Mouse (Mus musculus) hindbrain, embryonic 13.5 days (tissue): ENCODE measurements around the gene Spata16. TPM values are rescaled to one million over a fixed set of nuclear protein-coding genes. Genes with fewer than 3 reads are reported as not detected.
A peak's percentile ranks its signal among the peaks of the same experiment; 100 is the strongest.

Source experiments
- ATAC-seq: fragments of 200-750 bp; cut with Nextera tagmentation; 2 replicates; pipeline ENCODE4 v1.8.0; 2017; ENCODE audit warnings: moderate TSS enrichment; ENCODE audit not compliant: low FRiP score
- H3K27ac ChIP-seq: fragments of 300-500 bp; sonication (generic); 2 replicates; pipeline ENCODE4 v1.5.1; 2015; ENCODE audit warnings: inconsistent platforms, mild to moderate bottlenecking, moderate library complexity
- H3K27me3 ChIP-seq: fragments of 300-500 bp; sonication (generic); 2 replicates; pipeline ENCODE4 v1.6.1; 2015; ENCODE audit warnings: mild to moderate bottlenecking, inconsistent platforms
- H3K36me3 ChIP-seq: fragments of 300-500 bp; sonication (generic); 2 replicates; pipeline ENCODE4 v1.6.1; 2015; ENCODE audit warnings: mild to moderate bottlenecking, inconsistent platforms
- H3K4me1 ChIP-seq: fragments of 300-500 bp; sonication (generic); replicated peaks from 2 replicates; pipeline ENCODE4 v1.6.1; 2015; ENCODE audit warnings: inconsistent platforms
- H3K4me2 ChIP-seq: fragments of 300-500 bp; sonication (generic); 2 replicates; pipeline ENCODE4 v1.6.1; 2015; ENCODE audit warnings: inconsistent platforms, mild to moderate bottlenecking, moderate library complexity
- H3K4me3 ChIP-seq: fragments of 300-500 bp; sonication (generic); 2 replicates; pipeline ENCODE4 v1.5.1; 2015; ENCODE audit warnings: mild to moderate bottlenecking, inconsistent platforms
- H3K9ac ChIP-seq: fragments of 300-500 bp; sonication (generic); 2 replicates; pipeline ENCODE4 v1.6.1; 2015; ENCODE audit warnings: mild to moderate bottlenecking, inconsistent platforms
- H3K9me3 ChIP-seq: fragments of 300-500 bp; sonication (generic); 2 replicates; pipeline ENCODE4 v1.6.1; 2016; ENCODE audit warnings: inconsistent platforms
- WGBS: fragments of 180-500 bp; shearing (Covaris S2); methylation state at CpG from one replicate; pipeline ENCODE4 v1.1.7; 2015; 5-methylcytosine and 5-hydroxymethylcytosine counted together
- polyA plus RNA-seq: library from polyadenylated mRNA; unstranded; fragments of >200 nt; fragmentation: Nextera tagmentation; extraction: Ambion mirVana; gene quantifications from 2 replicates; pipeline ENCODE4 v1.2.1, GENCODE M21; 2015

The Spata16 gene
- polyA plus RNA-seq, 1 experiment from 2014 or later = not detected

GRCm38 (mm10) chr3:26924212-26924611, 286.8 kb downstream of the Spata16 start:
- no peaks in the 10 kb centered on the region for H3K36me3 ChIP-seq

GRCm38 (mm10) chr3:26933079-26933478, 295.7 kb downstream of the Spata16 start:
- no peaks in the 10 kb centered on the region for H3K36me3 ChIP-seq
- 79% methylated on average over 3 of the region's 3 CpGs for WGBS
- H3K4me3 ChIP-seq = no peak overlapping the region
- H3K4me2 ChIP-seq = no peak overlapping the region
- H3K27me3 ChIP-seq = no peaks in the 10 kb centered on the region
- no peak overlapping the region for H3K27ac ChIP-seq
- ATAC-seq = peak; percentile 58
- H3K4me1 ChIP-seq = 0 out of 2 replicates have a peak, but pooled peaks cover 3% of the 10 kb centered on the region
- H3K9ac ChIP-seq = no peak overlapping the region
- H3K9me3 ChIP-seq = no peaks in the 10 kb centered on the region

More at GRCm38 (mm10) chr3:26924212-26924611, 286.8 kb downstream of the Spata16 start:
- peaks cover 9% of the 10 kb centered on the region; the same call in 1 of the 2 replicates for H3K4me1 ChIP-seq
- H3K9me3 ChIP-seq = no peaks in the 10 kb centered on the region
- H3K4me2 ChIP-seq = no peak overlapping the region
- 31% methylated on average over 3 of the region's 3 CpGs for WGBS
- H3K4me3 ChIP-seq = no peak overlapping the region
- no peaks in the 10 kb centered on the region for H3K27me3 ChIP-seq
- peak; percentile 69 for ATAC-seq
- no peak overlapping the region for H3K27ac ChIP-seq
- H3K9ac ChIP-seq = no peak overlapping the region

GRCm38 (mm10) chr3:26936897-26937590, 299.6 kb downstream of the Spata16 start:
- Histone ChIP-seq H3K4me3 (0 out of 2 replicates have a peak overlapping the region, but pooled peaks have one; percentile 6), H3K4me1 (0 out of 2 replicates have a peak, but pooled peaks cover 3% of the 10 kb centered on the region), H3K4me2 (peak overlapping the region; percentile 43), H3K36me3 (no peaks in the 10 kb centered on the region), H3K9me3 (no peaks in the 10 kb centered on the region), H3K27ac (no peak overlapping the region), H3K27me3 (no peaks in the 10 kb centered on the region), H3K9ac (peak overlapping the region; percentile 56; the same call in 1 of the 2 replicates)
- ATAC-seq = peak; percentile 69; the same call in 1 of the 2 replicates
- 46% methylated on average over 22 of the region's 22 CpGs for WGBS

- H3K4me2 ChIP-seq = no peak overlapping the region
- H3K9me3 ChIP-seq = no peaks in the 10 kb centered on the region
- H3K4me3 ChIP-seq = no peak overlapping the region
- WGBS = 86% methylated on average over 5 of the region's 5 CpGs
- no peak overlapping the region for H3K9ac ChIP-seq
- H3K36me3 ChIP-seq = no peaks in the 10 kb centered on the region
- no peak for ATAC-seq
- H3K27me3 ChIP-seq = no peaks in the 10 kb centered on the region
- H3K4me1 ChIP-seq = no peaks in the 10 kb centered on the region
- no peak overlapping the region for H3K27ac ChIP-seq
Observed at GRCm38 (mm10) chr3:26966776-26967175, 329.4 kb downstream of the Spata16 start.

GRCm38 (mm10) chr3:26968852-26969513, 331.6 kb downstream of the Spata16 start:
- no peak for ATAC-seq
- no peaks in the 10 kb centered on the region for H3K9me3 ChIP-seq
- H3K36me3 ChIP-seq = no peaks in the 10 kb centered on the region
- no peaks in the 10 kb centered on the region for H3K27me3 ChIP-seq
- no peak overlapping the region for H3K4me3 ChIP-seq
- no peak overlapping the region for H3K4me2 ChIP-seq
- 94% methylated on average over 3 of the region's 3 CpGs for WGBS
- H3K27ac ChIP-seq = no peak overlapping the region
- H3K4me1 ChIP-seq = no peaks in the 10 kb centered on the region
- no peak overlapping the region for H3K9ac ChIP-seq

- WGBS = 87% methylated on average over 3 of the region's 3 CpGs
- no peaks in the 10 kb centered on the region for H3K4me1 ChIP-seq
- ATAC-seq = no peak
- H3K9me3 ChIP-seq = no peaks in the 10 kb centered on the region
- H3K4me3 ChIP-seq = no peak overlapping the region
- no peak overlapping the region for H3K9ac ChIP-seq
- no peak overlapping the region for H3K4me2 ChIP-seq
- H3K36me3 ChIP-seq = no peaks in the 10 kb centered on the region
- H3K27ac ChIP-seq = no peak overlapping the region
- H3K27me3 ChIP-seq = no peaks in the 10 kb centered on the region
Observed at GRCm38 (mm10) chr3:26970529-26970928, 333.1 kb downstream of the Spata16 start.

GRCm38 (mm10) chr3:26971276-26971675, 333.9 kb downstream of the Spata16 start:
- Histone ChIP-seq H3K4me1 (no peaks in the 10 kb centered on the region), H3K4me2 (no peak overlapping the region), H3K27ac (no peak overlapping the region), H3K9ac (no peak overlapping the region), H3K9me3 (no peaks in the 10 kb centered on the region), H3K36me3 (no peaks in the 10 kb centered on the region), H3K27me3 (no peaks in the 10 kb centered on the region), H3K4me3 (no peak overlapping the region)
- no peak for ATAC-seq
- 41% methylated on average over 1 of the region's 1 CpGs for WGBS

- Histone ChIP-seq H3K27me3 (no peaks in the 10 kb centered on the region), H3K36me3 (no peaks in the 10 kb centered on the region), H3K9ac (no peak overlapping the region), H3K4me3 (no peak overlapping the region), H3K9me3 (no peaks in the 10 kb centered on the region), H3K4me1 (no peaks in the 10 kb centered on the region), H3K4me2 (no peak overlapping the region), H3K27ac (no peak overlapping the region)
- no peak for ATAC-seq
- 9% methylated on average over 1 of the region's 1 CpGs for WGBS
Observed at GRCm38 (mm10) chr3:26972105-26972504, 334.7 kb downstream of the Spata16 start.

- no peak for ATAC-seq
- no peak overlapping the region for H3K4me3 ChIP-seq
- no peak overlapping the region for H3K27ac ChIP-seq
- H3K36me3 ChIP-seq = no peaks in the 10 kb centered on the region
- H3K27me3 ChIP-seq = no peaks in the 10 kb centered on the region
- no peaks in the 10 kb centered on the region for H3K9me3 ChIP-seq
- no peak overlapping the region for H3K4me2 ChIP-seq
- 84% methylated on average over 2 of the region's 2 CpGs for WGBS
- H3K9ac ChIP-seq = no peak overlapping the region
- no peaks in the 10 kb centered on the region for H3K4me1 ChIP-seq
Observed at GRCm38 (mm10) chr3:26979603-26980002, 342.2 kb downstream of the Spata16 start.

- no peak overlapping the region for H3K27ac ChIP-seq
- no peak overlapping the region for H3K4me2 ChIP-seq
- no peak overlapping the region for H3K4me3 ChIP-seq
- no peaks in the 10 kb centered on the region for H3K36me3 ChIP-seq
- H3K9ac ChIP-seq = no peak overlapping the region
- 85% methylated on average over 3 of the region's 3 CpGs for WGBS
- no peaks in the 10 kb centered on the region for H3K9me3 ChIP-seq
- no peaks in the 10 kb centered on the region for H3K4me1 ChIP-seq
- no peak for ATAC-seq
- no peaks in the 10 kb centered on the region for H3K27me3 ChIP-seq
Observed at GRCm38 (mm10) chr3:26980371-26980770, 343.0 kb downstream of the Spata16 start.

- no peaks in the 10 kb centered on the region for H3K9me3 ChIP-seq
- H3K4me1 ChIP-seq = no peaks in the 10 kb centered on the region
- H3K36me3 ChIP-seq = no peaks in the 10 kb centered on the region
- WGBS = 85% methylated on average over 6 of the region's 6 CpGs
- no peaks in the 10 kb centered on the region for H3K27me3 ChIP-seq
- no peak for ATAC-seq
- H3K9ac ChIP-seq = no peak overlapping the region
- H3K27ac ChIP-seq = no peak overlapping the region
- no peak overlapping the region for H3K4me2 ChIP-seq
- no peak overlapping the region for H3K4me3 ChIP-seq
Observed at GRCm38 (mm10) chr3:26981979-26982623, 344.7 kb downstream of the Spata16 start.

- H3K4me3 ChIP-seq = no peak overlapping the region
- H3K27ac ChIP-seq = no peak overlapping the region
- H3K9me3 ChIP-seq = no peaks in the 10 kb centered on the region
- ATAC-seq = no peak
- H3K27me3 ChIP-seq = no peaks in the 10 kb centered on the region
- H3K9ac ChIP-seq = no peak overlapping the region
- 86% methylated on average over 6 of the region's 6 CpGs for WGBS
- H3K4me2 ChIP-seq = no peak overlapping the region
- H3K36me3 ChIP-seq = no peaks in the 10 kb centered on the region
- H3K4me1 ChIP-seq = no peaks in the 10 kb centered on the region
Observed at GRCm38 (mm10) chr3:26983749-26984148, 346.3 kb downstream of the Spata16 start.
